In the genomic region with DNA sequence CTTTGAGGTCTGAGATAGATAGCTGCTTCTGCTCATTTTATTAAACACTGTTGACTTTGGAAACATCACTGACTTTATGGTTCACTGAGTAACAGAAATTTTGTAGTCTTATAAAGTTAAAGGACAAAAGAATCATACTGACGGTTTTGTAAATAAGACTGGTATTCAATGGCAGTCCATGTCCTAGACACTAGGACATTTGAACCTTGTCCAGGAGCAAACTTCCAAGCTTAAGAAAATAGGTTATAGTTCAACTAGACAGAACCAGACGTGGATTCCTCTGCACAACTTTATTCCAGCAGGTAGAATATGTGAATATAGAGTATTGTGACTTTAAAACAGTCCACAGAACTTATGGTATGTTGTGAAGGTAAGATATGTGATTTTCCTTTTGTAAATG, we compare ENCODE assay signal across 24 mouse cellular contexts.
"Had no signal": no experiment of that assay in that cellular context is flagged by ENCODE, and none has a peak within 500 bp of the region (broad histone marks: within the 10 kb centered on the region; RNA-seq: fewer than 3 reads in every experiment).

No protein-coding gene starts in this region.

- H3K4me3 ChIP-seq: gastrocnemius, adult 2 months; heart, embryonic 10.5 days; heart, embryonic 12.5 days; hindbrain, embryonic 10.5 days; hindbrain, embryonic 12.5 days; intestine, embryonic 15.5 days; layer of hippocampus, adult 2 months; left cerebral cortex, adult 2 months; limb, embryonic 10.5 days; limb, embryonic 12.5 days; liver, embryonic 12.5 days had no signal

- H3K4me2 ChIP-seq: heart, embryonic 12.5 days; hindbrain, embryonic 12.5 days; hindbrain, embryonic 14.5 days; intestine, embryonic 15.5 days; limb, embryonic 12.5 days; liver, embryonic 12.5 days had no signal

- H3K9ac ChIP-seq: heart, embryonic 12.5 days; hindbrain, embryonic 12.5 days; hindbrain, embryonic 14.5 days; intestine, embryonic 15.5 days; limb, embryonic 12.5 days; liver, embryonic 12.5 days; liver, embryonic 14.5 days had no signal

- DNase-seq: gastrocnemius, adult 2 months; gastrocnemius, postnatal 10 days; gastrocnemius, postnatal 25 days; heart, adult 18-20 months; heart, postnatal 10 days; heart, postnatal 4 days; liver had no signal

- H3K27ac ChIP-seq: gastrocnemius, adult 2 months; heart, embryonic 10.5 days; hindbrain, embryonic 10.5 days; hindbrain, embryonic 12.5 days; hindbrain, embryonic 14.5 days; intestine, embryonic 15.5 days; kidney, postnatal 0 days; layer of hippocampus, adult 2 months; left cerebral cortex, adult 2 months; limb, embryonic 10.5 days; limb, embryonic 12.5 days; liver, embryonic 12.5 days; liver, embryonic 14.5 days had no signal

- H3K36me3 ChIP-seq: heart, embryonic 10.5 days; heart, embryonic 12.5 days; hindbrain, embryonic 10.5 days; hindbrain, embryonic 12.5 days; intestine, embryonic 15.5 days; limb, embryonic 10.5 days; limb, embryonic 12.5 days; liver, embryonic 12.5 days had no signal

- H3K9me3 ChIP-seq: heart, embryonic 10.5 days; heart, embryonic 12.5 days; hindbrain, embryonic 10.5 days; hindbrain, embryonic 12.5 days; intestine, embryonic 15.5 days; limb, embryonic 10.5 days; limb, embryonic 12.5 days; liver, embryonic 12.5 days had no signal

- ATAC-seq: forebrain, embryonic 16.5 days; hindbrain, embryonic 16.5 days; inflammation-experienced regulatory T-cells, adult 6 months; intestine, embryonic 15.5 days; intestine, postnatal 0 days; liver, embryonic 12.5 days had no signal

- H3K4me1 ChIP-seq: heart, embryonic 10.5 days; heart, embryonic 12.5 days; hindbrain, embryonic 10.5 days; hindbrain, embryonic 12.5 days; intestine, embryonic 15.5 days; limb, embryonic 10.5 days; limb, embryonic 12.5 days; liver, embryonic 12.5 days had no signal

- H3K27me3 ChIP-seq: heart, embryonic 12.5 days; hindbrain, embryonic 12.5 days; intestine, embryonic 15.5 days; limb, embryonic 12.5 days; liver, embryonic 12.5 days had no signal
